Mouse (Mus musculus) embryonic facial prominence, embryonic 10.5 days (tissue): ENCODE measurements around the gene Gm12216. TPM values are rescaled to one million over a fixed set of nuclear protein-coding genes. Genes with fewer than 3 reads are reported as not detected.
"Not testable (repeated sequence)": the region's sequence is repeated elsewhere in the genome, so short reads cannot be mapped to it uniquely, and the experiment has no call there.

Source experiments
- DNase-seq: peaks from one replicate; pipeline ENCODE4 v3.0.0-alpha.2; 2017; ENCODE audit warnings: low spot score
- H3K27ac ChIP-seq: fragments of 300-500 bp; sonication (generic); replicated peaks from 2 replicates; pipeline ENCODE4 v1.5.1; 2016; ENCODE audit warnings: mild to moderate bottlenecking
- H3K27me3 ChIP-seq: fragments of 300-500 bp; sonication (generic); replicated peaks from 2 replicates; pipeline ENCODE4 v1.6.1; 2016; ENCODE audit warnings: low read depth, mild to moderate bottlenecking; ENCODE audit not compliant: poor library complexity, severe bottlenecking
- H3K36me3 ChIP-seq: fragments of 300-500 bp; sonication (generic); replicated peaks from 2 replicates; pipeline ENCODE4 v1.6.1; 2016; ENCODE audit warnings: mild to moderate bottlenecking, moderate library complexity
- H3K4me1 ChIP-seq: fragments of 300-500 bp; sonication (generic); 2 replicates; pipeline ENCODE4 v1.6.1; 2016
- H3K4me3 ChIP-seq: fragments of 300-500 bp; sonication (generic); 2 replicates; pipeline ENCODE4 v1.5.1; 2016; ENCODE audit warnings: mild to moderate bottlenecking, moderate library complexity
- H3K9me3 ChIP-seq: fragments of 300-500 bp; sonication (generic); 2 replicates; pipeline ENCODE4 v1.6.1; 2016; ENCODE audit warnings: mild to moderate bottlenecking
- WGBS: fragments of 180-500 bp; shearing (Covaris S2); methylation state at CpG from one replicate; pipeline ENCODE4 v1.1.7; 2016; 5-methylcytosine and 5-hydroxymethylcytosine counted together
- polyA plus RNA-seq: library from polyadenylated mRNA; unstranded; fragments of >200 nt; fragmentation: Nextera tagmentation; extraction: Ambion mirVana; gene quantifications from 2 replicates; pipeline ENCODE4 v1.2.1, GENCODE M21; 2016

Gm12216 gene
- polyA plus RNA-seq, 1 experiment from 2014 or later = not detected

DNA sequence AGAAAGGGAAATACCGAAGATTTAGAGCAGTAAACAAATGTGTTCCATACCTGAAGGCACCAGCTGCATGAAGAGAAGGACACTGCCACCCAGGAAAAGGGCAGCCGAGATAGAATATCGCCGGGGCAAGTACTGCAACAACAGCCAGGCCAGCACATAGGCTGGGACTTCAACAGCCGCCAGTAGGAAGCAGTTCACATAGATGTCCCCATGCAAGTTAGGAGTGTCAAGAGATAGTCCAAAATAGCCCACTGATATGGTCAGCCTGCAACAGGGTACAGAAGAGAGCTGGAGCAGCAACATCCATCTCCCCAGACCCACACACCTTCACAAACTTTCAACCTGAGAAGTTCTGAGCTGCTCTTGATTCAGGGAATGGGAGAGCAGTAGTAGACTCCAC, 10.1 kb upstream of the Gm12216 start:
- Histone ChIP-seq H3K9me3 (no peaks in the 10 kb centered on the region), H3K4me1 (no peaks in the 10 kb centered on the region), H3K4me3 (no peak overlapping the region), H3K27me3 (no peaks in the 10 kb centered on the region), H3K27ac (no peak overlapping the region), H3K36me3 (peaks cover 23% of the 10 kb centered on the region)
- 92% methylated on average over 5 of the region's 5 CpGs for WGBS
- DNase-seq = no peak

DNA sequence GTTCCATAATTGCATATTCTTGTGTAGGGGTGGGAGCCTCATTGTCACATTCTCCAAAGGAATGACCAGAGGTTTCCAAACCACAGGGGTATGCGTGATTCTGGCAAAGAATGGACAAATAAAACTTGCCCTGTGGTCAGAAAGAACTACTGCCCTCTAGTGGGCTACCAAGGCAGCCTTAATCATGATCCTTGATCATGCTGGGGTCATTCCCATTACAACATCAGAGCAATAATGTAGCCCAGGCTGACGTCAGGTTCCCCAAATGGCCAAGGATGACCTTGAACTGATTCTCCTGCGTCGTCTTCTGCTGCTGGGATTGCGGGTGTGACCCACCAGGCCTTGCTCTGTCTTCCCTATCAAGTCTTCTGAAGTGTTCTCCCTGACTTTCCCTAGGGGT, 9.3 kb upstream of the Gm12216 start:
- not testable (repeated sequence) for H3K27me3 ChIP-seq, H3K9me3 ChIP-seq, H3K4me1 ChIP-seq, DNase-seq, H3K4me3 ChIP-seq, H3K27ac ChIP-seq
- 43% methylated on average over 5 of the region's 5 CpGs for WGBS
- peaks cover 23% of the 10 kb centered on the region for H3K36me3 ChIP-seq

DNA sequence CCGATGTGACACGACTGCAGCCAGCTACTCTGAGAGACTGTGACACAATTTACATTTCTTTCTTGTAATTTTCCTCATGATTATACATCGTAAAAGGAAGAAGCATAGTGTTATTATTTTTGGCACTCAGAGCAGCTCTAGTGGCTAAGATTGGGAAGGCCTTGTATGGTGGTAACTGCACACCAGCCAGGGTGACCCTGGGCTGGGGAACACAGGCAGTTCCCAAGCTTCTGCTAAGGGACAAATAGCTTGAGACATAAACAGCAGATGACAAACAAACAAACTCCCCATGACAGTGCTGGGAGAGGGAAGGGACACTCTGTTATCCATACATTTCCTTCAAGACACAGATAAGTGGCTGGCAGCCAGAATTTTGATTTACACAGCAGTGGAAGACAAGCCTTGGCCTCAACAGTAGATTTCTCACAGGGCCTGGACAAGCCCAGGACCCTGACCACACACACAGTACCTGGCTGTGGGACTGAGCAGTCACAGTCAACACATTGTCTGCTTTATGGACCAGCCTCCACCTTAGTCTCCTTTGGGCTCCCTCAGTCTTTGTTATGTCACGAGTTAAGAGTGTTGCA, 5.8 kb upstream of the Gm12216 start:
- not testable (repeated sequence) for H3K27ac ChIP-seq, DNase-seq, H3K9me3 ChIP-seq, H3K4me3 ChIP-seq, H3K36me3 ChIP-seq, H3K4me1 ChIP-seq, H3K27me3 ChIP-seq
- 88% methylated on average over 3 of the region's 4 CpGs for WGBS

DNA sequence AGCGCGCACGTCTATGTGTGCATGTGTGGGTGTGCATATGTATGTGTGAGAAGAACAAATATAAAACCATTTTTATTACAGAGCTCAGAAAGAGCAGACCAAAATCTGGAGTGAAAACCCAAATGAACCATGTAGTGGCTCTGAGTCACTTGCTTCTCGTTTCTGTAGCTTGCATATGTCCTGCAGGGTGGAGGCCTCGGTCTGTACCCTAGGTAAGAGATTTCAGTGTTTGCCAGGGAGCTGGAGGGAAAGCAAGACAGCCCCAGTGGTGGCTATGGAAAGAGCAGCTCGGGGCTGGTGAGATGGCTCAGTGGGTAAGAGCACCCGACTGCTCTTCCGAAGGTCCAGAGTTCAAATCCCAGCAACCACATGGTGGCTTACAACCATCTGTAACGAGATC, 1.9 kb upstream of the Gm12216 start:
- H3K27me3 ChIP-seq = peaks cover 19% of the 10 kb centered on the region
- H3K27ac ChIP-seq, H3K36me3 ChIP-seq, H3K4me1 ChIP-seq, DNase-seq, H3K9me3 ChIP-seq, H3K4me3 ChIP-seq: not testable (repeated sequence)
- 80% methylated on average over 8 of the region's 9 CpGs for WGBS

DNA sequence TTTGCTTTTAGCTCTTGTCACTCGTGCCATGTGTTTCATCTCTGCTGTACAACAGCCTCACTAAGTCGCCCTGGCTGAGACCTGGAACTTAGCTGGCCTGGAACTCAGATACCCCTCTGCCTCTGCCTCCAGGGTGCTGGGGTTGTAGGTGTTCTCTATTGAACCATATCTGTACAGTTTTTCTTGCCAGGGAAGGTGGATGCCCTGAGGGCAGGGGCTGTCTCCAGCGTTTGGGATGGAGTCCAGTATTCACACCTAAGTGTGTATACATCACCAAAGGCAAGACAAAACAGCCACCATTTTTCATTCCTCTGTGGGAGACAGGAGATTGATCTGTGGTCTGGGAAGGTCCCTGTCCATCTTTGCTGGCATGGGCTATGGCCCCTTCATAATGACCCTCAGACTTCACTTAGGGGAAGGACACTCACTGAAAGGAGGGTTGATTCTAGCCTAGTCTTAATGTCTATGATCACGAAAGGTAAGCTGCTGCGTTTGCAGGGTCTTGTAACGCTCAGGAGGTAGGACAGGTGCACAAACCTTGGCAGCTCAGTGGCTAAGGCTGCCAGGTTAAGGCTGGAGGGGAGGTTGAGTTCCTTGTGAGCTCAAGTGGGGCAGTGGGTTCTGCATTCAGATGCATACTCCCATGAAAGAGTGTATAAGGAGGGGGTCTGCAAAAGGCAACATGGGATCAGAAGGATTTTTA, 847 bp downstream of the Gm12216 start:
- no peak for DNase-seq
- WGBS = 78% methylated on average over 6 of the region's 6 CpGs
- Histone ChIP-seq H3K4me3 (0 out of 2 replicates have a peak overlapping the region, but pooled peaks have one; percentile 56), H3K4me1 (peaks cover 12% of the 10 kb centered on the region), H3K9me3 (no peaks in the 10 kb centered on the region), H3K27me3 (peaks cover 19% of the 10 kb centered on the region), H3K36me3 (no peaks in the 10 kb centered on the region), H3K27ac (no peak overlapping the region)

DNA sequence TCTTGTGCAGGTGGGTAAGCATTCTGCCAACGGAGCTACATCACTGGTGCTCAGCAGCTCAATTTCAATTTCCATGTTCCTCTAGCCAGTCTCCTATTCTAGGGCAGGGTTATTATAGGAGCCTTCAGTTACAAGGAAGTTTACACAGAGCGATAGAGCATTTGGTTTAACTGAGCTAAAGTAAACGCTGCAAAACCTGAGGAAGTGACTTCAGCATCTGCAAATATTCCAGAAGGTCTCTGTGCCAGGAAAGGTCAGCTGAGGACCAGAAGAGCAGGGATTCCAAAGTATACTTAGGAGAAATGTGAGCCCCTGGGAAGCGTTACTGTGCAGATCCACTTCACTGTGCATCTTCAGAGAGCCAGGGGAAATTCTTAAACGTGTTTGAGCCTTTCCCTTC, 5.4 kb downstream of the Gm12216 start:
- H3K4me3 ChIP-seq = no peak overlapping the region
- H3K27me3 ChIP-seq = peaks cover 30% of the 10 kb centered on the region
- no peaks in the 10 kb centered on the region for H3K9me3 ChIP-seq
- H3K36me3 ChIP-seq = no peaks in the 10 kb centered on the region
- peaks cover 22% of the 10 kb centered on the region for H3K4me1 ChIP-seq
- no peak for DNase-seq
- WGBS = 39% methylated on average over 5 of the region's 5 CpGs
- H3K27ac ChIP-seq = no peak overlapping the region

DNA sequence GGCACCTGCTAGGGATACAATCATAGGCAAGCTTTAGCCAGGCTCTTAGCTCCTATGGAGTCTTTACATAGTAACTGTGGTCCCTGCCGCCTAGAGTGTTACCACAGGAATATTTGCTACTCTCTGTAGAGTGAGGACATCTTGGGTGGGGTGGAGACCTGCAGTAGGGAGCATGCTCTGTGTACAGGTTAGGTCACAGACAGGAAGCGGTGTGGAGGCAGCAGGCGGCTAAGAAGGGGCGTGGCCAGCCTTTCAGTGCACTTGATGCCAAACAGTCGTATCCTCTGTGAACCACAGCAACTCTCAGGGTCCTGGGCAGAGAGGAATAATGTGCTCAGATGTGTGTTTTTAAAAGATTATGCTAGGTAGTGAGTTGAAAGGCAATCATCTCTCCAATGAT, 7.3 kb downstream of the Gm12216 start:
- H3K9me3 ChIP-seq = no peaks in the 10 kb centered on the region
- peaks cover 22% of the 10 kb centered on the region for H3K4me1 ChIP-seq
- peaks cover 14% of the 10 kb centered on the region for H3K27me3 ChIP-seq
- 44% methylated on average over 5 of the region's 5 CpGs for WGBS
- H3K4me3 ChIP-seq = no peak overlapping the region
- DNase-seq = no peak
- no peaks in the 10 kb centered on the region for H3K36me3 ChIP-seq
- H3K27ac ChIP-seq = no peak overlapping the region

DNA sequence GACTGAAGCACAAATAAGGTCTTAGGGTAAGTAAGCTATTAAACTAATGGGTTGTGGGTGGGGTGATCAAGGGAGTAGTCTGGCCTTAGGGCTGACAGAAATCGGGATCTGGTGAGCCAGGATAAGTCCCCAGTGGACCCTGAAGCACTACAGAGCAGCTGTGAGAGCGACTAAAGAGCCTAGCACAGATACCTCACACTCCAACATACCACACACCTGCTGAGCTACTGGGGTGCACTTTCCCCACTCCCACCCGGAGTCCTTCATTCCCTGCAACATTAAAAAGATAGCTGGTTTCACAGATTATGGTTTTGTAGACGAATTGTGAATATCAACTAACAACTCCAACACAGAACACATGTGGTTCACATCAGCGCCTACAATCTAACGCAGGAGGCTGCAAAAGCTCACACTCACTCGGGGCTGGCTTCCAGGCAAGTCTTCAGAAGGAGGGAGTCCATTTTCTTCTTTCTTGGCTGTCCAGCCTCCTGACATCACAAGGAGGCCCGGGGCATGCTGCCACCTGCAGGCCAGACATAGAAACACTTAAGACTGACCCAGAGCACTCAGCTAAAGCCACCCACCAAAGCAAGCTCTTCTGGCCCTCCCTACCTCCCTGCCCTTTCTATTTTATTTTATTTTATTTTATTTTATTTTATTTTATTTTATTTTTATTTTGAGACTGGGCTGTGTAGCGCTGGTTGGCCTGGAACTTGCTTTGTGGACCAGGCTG, 9.3 kb downstream of the Gm12216 start:
- Histone ChIP-seq H3K27me3 (peaks cover 14% of the 10 kb centered on the region), H3K9me3 (no peaks in the 10 kb centered on the region), H3K27ac (peak overlapping the region; percentile 61), H3K4me3 (no peak overlapping the region), H3K36me3 (no peaks in the 10 kb centered on the region), H3K4me1 (peaks cover 22% of the 10 kb centered on the region)
- peak; percentile 83 for DNase-seq
- 30% methylated on average over 9 of the region's 9 CpGs for WGBS

DNA sequence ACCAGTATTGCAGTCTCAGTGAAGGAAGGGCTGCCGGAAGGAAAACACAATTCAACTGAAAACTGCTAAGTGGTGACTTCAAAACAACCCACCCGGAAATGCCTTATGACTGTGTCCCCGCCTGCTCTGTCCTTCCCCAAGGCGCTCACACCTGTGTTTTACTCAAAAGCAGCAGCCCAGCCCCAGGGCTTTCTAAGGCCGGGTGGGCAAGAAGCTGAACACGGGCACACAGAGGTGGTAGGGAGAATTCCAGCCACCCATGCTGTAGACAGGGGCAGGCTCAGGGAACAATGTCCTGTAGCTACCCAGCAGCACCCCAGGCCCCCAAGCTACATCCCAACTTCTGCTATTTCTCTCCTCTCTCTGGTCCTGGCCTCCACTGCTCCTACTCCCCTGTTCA, 13.4 kb downstream of the Gm12216 start:
- Histone ChIP-seq H3K4me3 (no peak overlapping the region), H3K27me3 (no peaks in the 10 kb centered on the region), H3K4me1 (peaks cover 20% of the 10 kb centered on the region), H3K36me3 (no peaks in the 10 kb centered on the region), H3K27ac (no peak overlapping the region), H3K9me3 (no peaks in the 10 kb centered on the region)
- no peak for DNase-seq
- WGBS = 81% methylated on average over 6 of the region's 6 CpGs

DNA sequence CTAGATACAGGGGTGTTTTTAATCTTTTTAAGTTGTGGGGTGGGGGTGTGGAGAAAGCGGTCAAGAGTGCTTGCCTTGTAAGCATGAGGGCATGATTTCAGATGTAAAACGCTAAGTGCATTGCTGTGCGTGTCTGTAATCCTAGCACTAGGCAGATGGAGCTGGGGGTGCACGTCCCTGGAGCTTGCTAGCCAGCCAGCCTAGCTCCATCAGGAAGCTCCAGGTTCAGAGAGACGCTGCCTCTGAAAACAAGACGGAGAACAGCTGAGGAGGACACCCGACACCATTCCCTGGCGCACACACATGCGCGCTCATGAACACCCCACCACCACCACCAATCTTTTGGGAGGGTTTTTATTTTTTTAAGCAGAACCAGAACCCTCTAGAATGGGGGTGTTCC, 15.9 kb downstream of the Gm12216 start:
- Histone ChIP-seq H3K27me3 (no peaks in the 10 kb centered on the region), H3K27ac (no peak overlapping the region), H3K9me3 (no peaks in the 10 kb centered on the region), H3K36me3 (no peaks in the 10 kb centered on the region), H3K4me1 (peaks cover 24% of the 10 kb centered on the region), H3K4me3 (no peak overlapping the region)
- DNase-seq = peak; percentile 51
- WGBS = 61% methylated on average over 10 of the region's 10 CpGs

DNA sequence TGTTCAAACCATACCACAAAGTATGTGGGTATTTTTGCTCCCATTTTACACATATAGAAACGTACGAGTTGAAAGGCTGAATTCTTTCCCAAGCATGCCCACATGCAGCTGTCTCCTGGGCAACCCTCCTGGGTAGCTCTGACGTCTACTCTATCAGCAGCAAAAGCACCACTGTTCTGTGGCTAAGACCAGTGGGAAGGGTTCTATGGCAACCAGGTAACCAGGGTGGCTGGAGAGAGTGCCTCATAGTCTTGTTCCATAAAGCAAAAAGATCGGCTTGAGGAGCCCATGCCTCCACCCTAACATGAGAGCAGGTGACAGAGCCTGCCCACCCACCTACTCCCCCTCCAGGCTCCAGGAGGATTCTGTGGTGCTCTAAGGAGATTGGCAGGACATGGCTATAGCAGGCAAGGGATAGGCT, 16.9 kb downstream of the Gm12216 start:
- Histone ChIP-seq H3K9me3 (no peaks in the 10 kb centered on the region), H3K27me3 (no peaks in the 10 kb centered on the region), H3K36me3 (no peaks in the 10 kb centered on the region), H3K4me3 (no peak overlapping the region), H3K4me1 (peaks cover 26% of the 10 kb centered on the region), H3K27ac (no peak overlapping the region)
- no peak for DNase-seq
- WGBS = 77% methylated on average over 4 of the region's 4 CpGs

DNA sequence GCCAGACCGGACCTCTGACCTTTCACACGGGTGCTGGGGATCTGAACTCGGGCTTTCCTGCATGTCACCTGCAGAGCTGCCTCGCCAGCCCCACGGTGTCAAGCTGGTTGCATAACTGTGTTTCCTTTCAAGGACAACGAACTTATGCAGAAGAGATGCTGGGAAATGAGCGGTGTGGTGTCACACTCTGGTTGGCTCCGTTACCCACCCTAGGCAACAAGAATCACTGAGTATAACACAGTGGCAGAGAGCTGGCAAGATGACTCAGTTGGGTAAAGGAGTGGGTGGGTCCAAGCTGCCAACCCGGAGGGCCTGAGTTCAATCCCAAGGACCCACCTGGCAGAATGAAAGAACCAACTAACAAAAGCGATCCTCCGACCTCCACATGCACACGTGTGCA, 17.5 kb downstream of the Gm12216 start:
- H3K4me1 ChIP-seq = peaks cover 26% of the 10 kb centered on the region
- H3K36me3 ChIP-seq = no peaks in the 10 kb centered on the region
- no peak overlapping the region for H3K4me3 ChIP-seq
- 86% methylated on average over 12 of the region's 12 CpGs for WGBS
- no peak overlapping the region for H3K27ac ChIP-seq
- no peak for DNase-seq
- no peaks in the 10 kb centered on the region for H3K9me3 ChIP-seq
- no peaks in the 10 kb centered on the region for H3K27me3 ChIP-seq
